Mouse (Mus musculus): ENCODE measurements at regions not wholly inside any gene's neighbourhood (a gene's known extent, or its start where the extent isn't known, plus 50 kb on each side); places are given as distances from the start of the nearest gene placed in this dataset.

GRCm38 (mm10) chr13:41694749-41695419 is 89.2 kb downstream of the Tmem170b start:
- Histone ChIP-seq H3K4me3 (ENCODE audit: insufficient read depth, low read depth, low read length) (no peak overlapping the region), H3K27ac (replicated peaks; ENCODE audit: low read depth, low read length) (no peak overlapping the region), H3K4me1 (ENCODE audit: control insufficient read depth, insufficient read depth, insufficient read length, low read length) (no peaks in the 10 kb centered on the region)

GRCm38 (mm10) chr13:41696767-41697445 is 91.2 kb downstream of the Tmem170b start:
- Histone ChIP-seq H3K4me3 (ENCODE audit: insufficient read depth, low read depth, low read length) (no peak overlapping the region), H3K27ac (replicated peaks; ENCODE audit: low read depth, low read length) (no peak overlapping the region), H3K4me1 (ENCODE audit: control insufficient read depth, insufficient read depth, insufficient read length, low read length) (no peaks in the 10 kb centered on the region)

- Histone ChIP-seq H3K4me3 (ENCODE audit: insufficient read depth, low read depth, low read length) (no peak overlapping the region), H3K4me1 (ENCODE audit: control insufficient read depth, insufficient read depth, insufficient read length, low read length) (no peaks in the 10 kb centered on the region), H3K27ac (replicated peaks; ENCODE audit: low read depth, low read length) (no peak overlapping the region)
These were observed 95.6 kb downstream of the Tmem170b start for GRCm38 (mm10) chr13:41701345-41701744.

GRCm38 (mm10) chr13:41701829-41702231 is 96.1 kb downstream of the Tmem170b start:
- H3K4me1 ChIP-seq (ENCODE audit: control insufficient read depth, insufficient read depth, insufficient read length, low read length), result no peaks in the 10 kb centered on the region
- H3K4me3 ChIP-seq (ENCODE audit: insufficient read depth, low read depth, low read length), result no peak overlapping the region
- no peak overlapping the region for H3K27ac ChIP-seq (replicated peaks; ENCODE audit: low read depth, low read length)

GRCm38 (mm10) chr13:41703196-41703595 is 97.5 kb downstream of the Tmem170b start:
- H3K4me1 ChIP-seq (ENCODE audit: control insufficient read depth, insufficient read depth, insufficient read length, low read length), result no peaks in the 10 kb centered on the region
- H3K27ac ChIP-seq (replicated peaks; ENCODE audit: low read depth, low read length), result peak overlapping the region; percentile 66
- H3K4me3 ChIP-seq (ENCODE audit: insufficient read depth, low read depth, low read length), result no peak overlapping the region

GRCm38 (mm10) chr13:41703618-41704017 is 97.9 kb downstream of the Tmem170b start:
- H3K4me1 ChIP-seq (ENCODE audit: control insufficient read depth, insufficient read depth, insufficient read length, low read length), result no peaks in the 10 kb centered on the region
- H3K4me3 ChIP-seq (ENCODE audit: insufficient read depth, low read depth, low read length), result no peak overlapping the region
- H3K27ac ChIP-seq (replicated peaks; ENCODE audit: low read depth, low read length), result peak overlapping the region; percentile 66

- Histone ChIP-seq H3K4me1 (ENCODE audit: control insufficient read depth, insufficient read depth, insufficient read length, low read length) (no peaks in the 10 kb centered on the region), H3K27ac (replicated peaks; ENCODE audit: low read depth, low read length) (no peak overlapping the region), H3K4me3 (ENCODE audit: insufficient read depth, low read depth, low read length) (no peak overlapping the region)
These were observed 99.1 kb downstream of the Tmem170b start for GRCm38 (mm10) chr13:41704806-41705205.

- no peak overlapping the region for H3K27ac ChIP-seq (replicated peaks; ENCODE audit: low read depth, low read length)
- no peak overlapping the region for H3K4me3 ChIP-seq (ENCODE audit: insufficient read depth, low read depth, low read length)
- no peaks in the 10 kb centered on the region for H3K4me1 ChIP-seq (ENCODE audit: control insufficient read depth, insufficient read depth, insufficient read length, low read length)
These were observed 99.9 kb downstream of the Tmem170b start for GRCm38 (mm10) chr13:41705636-41706035.

GRCm38 (mm10) chr13:41707811-41708210 is 102.1 kb downstream of the Tmem170b start:
- no peak overlapping the region for H3K27ac ChIP-seq (replicated peaks; ENCODE audit: low read depth, low read length)
- no peak overlapping the region for H3K4me3 ChIP-seq (ENCODE audit: insufficient read depth, low read depth, low read length)
- H3K4me1 ChIP-seq (ENCODE audit: control insufficient read depth, insufficient read depth, insufficient read length, low read length), result no peaks in the 10 kb centered on the region

GRCm38 (mm10) chr13:41709071-41709470 is 103.4 kb downstream of the Tmem170b start:
- Histone ChIP-seq H3K4me3 (ENCODE audit: insufficient read depth, low read depth, low read length) (no peak overlapping the region), H3K4me1 (ENCODE audit: control insufficient read depth, insufficient read depth, insufficient read length, low read length) (no peaks in the 10 kb centered on the region), H3K27ac (replicated peaks; ENCODE audit: low read depth, low read length) (no peak overlapping the region)

- Histone ChIP-seq H3K4me1 (ENCODE audit: control insufficient read depth, insufficient read depth, insufficient read length, low read length) (no peaks in the 10 kb centered on the region), H3K27ac (replicated peaks; ENCODE audit: low read depth, low read length) (no peak overlapping the region), H3K4me3 (ENCODE audit: insufficient read depth, low read depth, low read length) (no peak overlapping the region)
These were observed 103.9 kb downstream of the Tmem170b start for GRCm38 (mm10) chr13:41709475-41710227.

GRCm38 (mm10) chr13:41712616-41713015 is 106.9 kb downstream of the Tmem170b start:
- Histone ChIP-seq H3K27ac (replicated peaks; ENCODE audit: low read depth, low read length) (no peak overlapping the region), H3K4me1 (ENCODE audit: control insufficient read depth, insufficient read depth, insufficient read length, low read length) (no peaks in the 10 kb centered on the region), H3K4me3 (ENCODE audit: insufficient read depth, low read depth, low read length) (no peak overlapping the region)
